ENCODE assay signal across 8 mouse cellular contexts in genomic region chr7:90128631-90129200, GRCm38 (mm10). TPM values are rescaled to one million over a fixed set of nuclear protein-coding genes. Genes with fewer than 3 reads are reported as not detected.
DNase-seq lines count a peak whose midpoint lies in the region; ATAC-seq and TF ChIP-seq lines count a peak whose summit lies in the region.

No protein-coding gene starts in this region.

- no peaks in the 10 kb centered on the region for H3K27me3 ChIP-seq in cerebellum, adult 2 months (ENCODE audit: control insufficient read depth, insufficient read depth, low read length)
- no peaks in the 10 kb centered on the region for H3K27me3 ChIP-seq in megakaryocyte, embryonic 14.5 days (replicated peaks)
- no peaks in the 10 kb centered on the region for H3K27me3 ChIP-seq in small intestine, adult 2 months (ENCODE audit: control insufficient read depth, insufficient read depth, low read length)

- peak overlapping the region; percentile 98 for H3K4me3 ChIP-seq in cerebellum, adult 2 months (replicated peaks; ENCODE audit: insufficient read depth, low read depth, low read length)
- H3K4me3 ChIP-seq in megakaryocyte, embryonic 14.5 days (replicated peaks): peak overlapping the region; percentile 96
- H3K4me3 ChIP-seq in small intestine, adult 2 months (ENCODE audit: low read depth, low read length): no peak overlapping the region

- H3K27ac ChIP-seq in cerebellum, adult 2 months (ENCODE audit: insufficient read depth, low read length): peak overlapping the region; percentile 95; the same call in 1 of the 2 replicates
- peak overlapping the region; percentile 99 for H3K27ac ChIP-seq in small intestine, adult 2 months (ENCODE audit: insufficient read depth, low read depth, low read length)

- peak in 1 of 2 experiments; percentile 22 for DNase-seq in cerebellum, adult 2 months
- DNase-seq in cerebellum, postnatal 4 days (ENCODE audit: low spot score in 2 of 2): no peak
- DNase-seq in layer of hippocampus, adult 9-11 months: peak; percentile 18
- no peak for DNase-seq in left cerebral cortex, postnatal 4 days
- DNase-seq in retina, postnatal 1 day: no peak

- no peak for TF ChIP-seq CTCF in cerebellum, adult 2 months (IDR thresholded peaks at IDR 0.05; ENCODE audit: borderline replicate concordance, insufficient read depth, low read depth, low read length)
- no peak for TF ChIP-seq CTCF in small intestine, adult 2 months (IDR thresholded peaks at IDR 0.05; ENCODE audit: extremely low read depth, insufficient read length, insufficient replicate concordance, low read depth, low read length)

- peaks cover 3% of the 10 kb centered on the region for H3K36me3 ChIP-seq in megakaryocyte, embryonic 14.5 days (replicated peaks; ENCODE audit: low read length)
- H3K36me3 ChIP-seq in small intestine, adult 2 months (ENCODE audit: control insufficient read depth, insufficient read depth, low read length): no peaks in the 10 kb centered on the region

- TF ChIP-seq POLR2A in cerebellum, adult 2 months (IDR thresholded peaks at IDR 0.05; ENCODE audit: borderline replicate concordance, insufficient read depth, low read length): no peak
- TF ChIP-seq POLR2A in small intestine, adult 2 months (IDR thresholded peaks at IDR 0.05; ENCODE audit: low read depth, low read length): no peak

- no peak for ATAC-seq in megakaryocyte, adult 5-6 weeks (ENCODE audit: poor library complexity, severe bottlenecking)

- intact Hi-C loops in left cerebral cortex, postnatal 4 days (cut with DNase I): no loop called here

- 28% methylated on average over 8 of the region's 8 CpGs for whole genome bisulfite sequencing in cerebellum, adult 2 months
- 62% methylated on average over 8 of the region's 8 CpGs for WGBS in small intestine, adult 2 months

- H3K9me3 ChIP-seq in megakaryocyte, embryonic 14.5 days: no peaks in the 10 kb centered on the region

- no peaks in the 10 kb centered on the region; the same call in 1 of the 2 replicates for H3K4me1 ChIP-seq in cerebellum, adult 2 months (ENCODE audit: control insufficient read depth, insufficient read depth, low read length)
- H3K4me1 ChIP-seq in megakaryocyte, embryonic 14.5 days: peaks cover 17% of the 10 kb centered on the region; the same call in 1 of the 2 replicates
- no peaks in the 10 kb centered on the region; the same call in 1 of the 2 replicates for H3K4me1 ChIP-seq in small intestine, adult 2 months (ENCODE audit: control insufficient read depth, insufficient read depth, insufficient read length, low read length)

RNA-seq across cellular contexts. Expression of gene Picalm, which starts 1.3 kb away (rescaled TPM):
- polyA plus RNA-seq in cerebellum, adult 2 months (2012; rRNA removed): 156 and 163 TPM in 2 replicates
- polyA plus RNA-seq in megakaryocyte, embryonic 14.5 days (2012; ENCODE audit: insufficient read depth, low replicate concordance): 16.1 and 47.5 TPM in 2 replicates
- 253 and 272 TPM in 2 replicates for total RNA-seq in megakaryocyte, adult 5-6 weeks (2015)
- total RNA-seq in megakaryocyte, adult 5-6 weeks (2017): 252 and 280 TPM in 2 replicates
- polyA plus RNA-seq in small intestine, adult 2 months (2012; rRNA removed): 12.3 and 36.3 TPM in 2 replicates
- total RNA-seq in left cerebral cortex, postnatal 4 days (2021): 100 to 1,000 TPM; 250 to 257 TPM
